Mouse (Mus musculus) adrenal gland, adult 18-20 months (tissue): ENCODE results near the gene Smim9. TPM values are rescaled to one million over a fixed set of nuclear protein-coding genes. Genes with fewer than 3 reads are reported as not detected.

Experiments
- total RNA-seq, 2 experiments: library from RNA; stranded (reverse); gene quantifications; 1 replicate in 1 of 2; 2 replicates in 1 of 2; pipeline ENCODE4 v1.2.3; 2021

Smim9 gene
- total RNA-seq, 2 experiments from 2014 or later = not detected

Other genes starting within 250 kb of the Smim9 start
- gene Gab3, start 78.3 kb downstream of the Smim9 start, total RNA-seq = 1 to 10 TPM; 1.3 to 1.6 TPM
- 10 to 100 TPM; 35.5 to 35.9 TPM for gene Dkc1, start 67.9 kb downstream of the Smim9 start, total RNA-seq
- gene Mpp1, start 32.8 kb downstream of the Smim9 start, total RNA-seq = 10 to 100 TPM; 44.0 to 45.3 TPM
- gene Fundc2, start 218.6 kb upstream of the Smim9 start, total RNA-seq = 10 to 100 TPM; 86.6 to 93.6 TPM
- gene F8, start 218.8 kb upstream of the Smim9 start, total RNA-seq = 1 to 10 TPM; 9.4 to 9.7 TPM